Mouse (Mus musculus): ENCODE results near the gene Wdr95. TPM values are rescaled to one million over a fixed set of nuclear protein-coding genes. Genes with fewer than 3 reads are reported as not detected.
A peak's percentile ranks its signal among the peaks of the same experiment; 100 is the strongest.

Gene Wdr95
- polyA plus RNA-seq, 1 experiment from 2014 or later: 0.05 TPM

- ATAC-seq (replicated peaks; ENCODE audit: low FRiP score, low read depth) (no peak), DNase-seq (ENCODE audit: low spot score) (no peak)
- Histone ChIP-seq H3K27ac (no peak overlapping the region), H3K4me3 (replicated peaks; ENCODE audit: low read depth, low read length) (no peak overlapping the region), H3K9me3 (replicated peaks; ENCODE audit: low read length) (no peaks in the 10 kb centered on the region), H3K9ac (ENCODE audit: low read depth, low read length) (no peak overlapping the region), H3K36me3 (ENCODE audit: insufficient read depth, low read length) (no peaks in the 10 kb centered on the region), H3K4me2 (ENCODE audit: low read length) (no peak overlapping the region), H3K27me3 (ENCODE audit: insufficient read depth, low read length) (no peaks in the 10 kb centered on the region), H3K4me1 (replicated peaks; ENCODE audit: insufficient read depth, low read length) (no peaks in the 10 kb centered on the region)
- no peak for TF ChIP-seq CTCF (IDR thresholded peaks at IDR 0.05; ENCODE audit: low read depth)
- 78% methylated on average over 8 of the region's 8 CpGs for WGBS
These were observed 23.5 kb upstream of the Wdr95 start for GRCm38 (mm10) chr5:149504985-149505384.

- Histone ChIP-seq H3K9me3 (replicated peaks; ENCODE audit: low read length) (no peaks in the 10 kb centered on the region), H3K4me3 (replicated peaks; ENCODE audit: low read depth, low read length) (no peak overlapping the region), H3K9ac (ENCODE audit: low read depth, low read length) (no peak overlapping the region), H3K36me3 (ENCODE audit: insufficient read depth, low read length) (no peaks in the 10 kb centered on the region), H3K27ac (no peak overlapping the region), H3K4me2 (ENCODE audit: low read length) (no peak overlapping the region), H3K27me3 (ENCODE audit: insufficient read depth, low read length) (no peaks in the 10 kb centered on the region), H3K4me1 (replicated peaks; ENCODE audit: insufficient read depth, low read length) (no peaks in the 10 kb centered on the region)
- TF ChIP-seq CTCF (IDR thresholded peaks at IDR 0.05; ENCODE audit: low read depth): no peak
- WGBS: 96% methylated on average over 2 of the region's 2 CpGs
- DNase-seq (ENCODE audit: low spot score) (no peak), ATAC-seq (replicated peaks; ENCODE audit: low FRiP score, low read depth) (no peak)
These were observed 22.4 kb upstream of the Wdr95 start for GRCm38 (mm10) chr5:149506033-149506432.

GRCm38 (mm10) chr5:149508094-149509029 is 20.1 kb upstream of the Wdr95 start:
- Histone ChIP-seq H3K27ac (no peak overlapping the region), H3K9ac (ENCODE audit: low read depth, low read length) (no peak overlapping the region), H3K4me2 (ENCODE audit: low read length) (no peak overlapping the region), H3K4me1 (replicated peaks; ENCODE audit: insufficient read depth, low read length) (peaks cover under 1% of the 10 kb centered on the region; the same call in 1 of the 2 replicates), H3K9me3 (replicated peaks; ENCODE audit: low read length) (no peaks in the 10 kb centered on the region), H3K36me3 (ENCODE audit: insufficient read depth, low read length) (no peaks in the 10 kb centered on the region), H3K4me3 (replicated peaks; ENCODE audit: low read depth, low read length) (no peak overlapping the region), H3K27me3 (ENCODE audit: insufficient read depth, low read length) (no peaks in the 10 kb centered on the region)
- no peak for ATAC-seq (replicated peaks; ENCODE audit: low FRiP score, low read depth)
- TF ChIP-seq CTCF (IDR thresholded peaks at IDR 0.05; ENCODE audit: low read depth): no peak
- WGBS: 78% methylated on average over 20 of the region's 20 CpGs
- no peak for DNase-seq (ENCODE audit: low spot score)

GRCm38 (mm10) chr5:149510323-149510722 is 18.2 kb upstream of the Wdr95 start:
- Histone ChIP-seq H3K9me3 (replicated peaks; ENCODE audit: low read length) (no peaks in the 10 kb centered on the region), H3K9ac (ENCODE audit: low read depth, low read length) (no peak overlapping the region), H3K27me3 (ENCODE audit: insufficient read depth, low read length) (no peaks in the 10 kb centered on the region), H3K36me3 (ENCODE audit: insufficient read depth, low read length) (no peaks in the 10 kb centered on the region), H3K27ac (no peak overlapping the region), H3K4me3 (replicated peaks; ENCODE audit: low read depth, low read length) (no peak overlapping the region), H3K4me1 (replicated peaks; ENCODE audit: insufficient read depth, low read length) (peaks cover 6% of the 10 kb centered on the region), H3K4me2 (ENCODE audit: low read length) (no peak overlapping the region)
- TF ChIP-seq CTCF (IDR thresholded peaks at IDR 0.05; ENCODE audit: low read depth): no peak
- DNase-seq (ENCODE audit: low spot score) (no peak), ATAC-seq (replicated peaks; ENCODE audit: low FRiP score, low read depth) (no peak)
- WGBS: 45% methylated on average over 13 of the region's 13 CpGs

- no peak overlapping the region for H3K4me2 ChIP-seq (ENCODE audit: low read length)
- H3K4me1 ChIP-seq (replicated peaks; ENCODE audit: insufficient read depth, low read length): peaks cover 6% of the 10 kb centered on the region
- H3K27ac ChIP-seq: no peak overlapping the region
- no peak for ATAC-seq (replicated peaks; ENCODE audit: low FRiP score, low read depth)
- no peaks in the 10 kb centered on the region for H3K27me3 ChIP-seq (ENCODE audit: insufficient read depth, low read length)
- no peak overlapping the region for H3K9ac ChIP-seq (ENCODE audit: low read depth, low read length)
- no peaks in the 10 kb centered on the region for H3K9me3 ChIP-seq (replicated peaks; ENCODE audit: low read length)
- 32% methylated on average over 3 of the region's 3 CpGs for WGBS
- no peak for TF ChIP-seq CTCF (IDR thresholded peaks at IDR 0.05; ENCODE audit: low read depth)
- H3K4me3 ChIP-seq (replicated peaks; ENCODE audit: low read depth, low read length): no peak overlapping the region
- DNase-seq (ENCODE audit: low spot score): no peak
- H3K36me3 ChIP-seq (ENCODE audit: insufficient read depth, low read length): no peaks in the 10 kb centered on the region
These were observed 15.8 kb upstream of the Wdr95 start for GRCm38 (mm10) chr5:149512695-149513094.

- H3K4me3 ChIP-seq (replicated peaks; ENCODE audit: low read depth, low read length): no peak overlapping the region
- 19% methylated on average over 9 of the region's 9 CpGs for WGBS
- H3K9ac ChIP-seq (ENCODE audit: low read depth, low read length): no peak overlapping the region; the same call in 1 of the 2 replicates
- ATAC-seq (replicated peaks; ENCODE audit: low FRiP score, low read depth): no peak
- no peak for TF ChIP-seq CTCF (IDR thresholded peaks at IDR 0.05; ENCODE audit: low read depth)
- H3K4me1 ChIP-seq (replicated peaks; ENCODE audit: insufficient read depth, low read length): peaks cover 6% of the 10 kb centered on the region
- DNase-seq (ENCODE audit: low spot score): peak; percentile 56
- H3K9me3 ChIP-seq (replicated peaks; ENCODE audit: low read length): no peaks in the 10 kb centered on the region
- H3K36me3 ChIP-seq (ENCODE audit: insufficient read depth, low read length): no peaks in the 10 kb centered on the region
- peak overlapping the region; percentile 25 for H3K4me2 ChIP-seq (ENCODE audit: low read length)
- peak overlapping the region; percentile 55 for H3K27ac ChIP-seq
- H3K27me3 ChIP-seq (ENCODE audit: insufficient read depth, low read length): no peaks in the 10 kb centered on the region
These were observed 14.9 kb upstream of the Wdr95 start for GRCm38 (mm10) chr5:149513438-149514086.

All from kidney, postnatal 0 days (tissue).